Mouse (Mus musculus): ENCODE results near the gene Cnrip1. TPM values are rescaled to one million over a fixed set of nuclear protein-coding genes. Genes with fewer than 3 reads are reported as not detected.
A peak's percentile ranks its signal among the peaks of the same experiment; 100 is the strongest.
"Not testable (repeated sequence)": the region's sequence is repeated elsewhere in the genome, so short reads cannot be mapped to it uniquely, and the experiment has no call there.

The Cnrip1 gene
- 186 and 215 TPM in 2 replicates for polyA plus RNA-seq (2015; fragmentation: Nextera tagmentation; extraction: Ambion mirVana)

- H3K4me3 ChIP-seq (ENCODE audit: low read depth, low read length) = peak within 1 kb of the TSS; percentile 64
- peak; percentile 99 for ATAC-seq
- H3K4me1 ChIP-seq (ENCODE audit: control insufficient read depth, insufficient read depth, low read length) = peaks cover 17% of the 10 kb centered on the region
- H3K27ac ChIP-seq (ENCODE audit: low read length) = peak within 1 kb of the TSS; percentile 90
- H3K36me3 ChIP-seq (ENCODE audit: control insufficient read depth, insufficient read depth, low read length) = peaks cover 3% of the 10 kb centered on the region; the same call in 1 of the 2 replicates
- WGBS = under 1% methylated on average over 38 of the region's 38 CpGs
- H3K9me3 ChIP-seq (replicated peaks; ENCODE audit: control insufficient read depth, low read length, poor library complexity, severe bottlenecking) = no peaks in the 10 kb centered on the region
- peak within 1 kb of the TSS; percentile 79 for H3K4me2 ChIP-seq (ENCODE audit: low read length)
- peak within 1 kb of the TSS; percentile 80 for H3K9ac ChIP-seq (ENCODE audit: low read depth, low read length)
- H3K27me3 ChIP-seq (ENCODE audit: control insufficient read depth, insufficient read depth, low read depth, low read length) = no peaks in the 10 kb centered on the region
Observed at GRCm38 (mm10) chr11:17051545-17052475, at the start of gene Cnrip1, which contains the start of gene Plek. Gene Cnrip1, plus strand, starts transcription at chr11:17051586. Gene Plek, minus strand, starts transcription at chr11:17052381.

DNA sequence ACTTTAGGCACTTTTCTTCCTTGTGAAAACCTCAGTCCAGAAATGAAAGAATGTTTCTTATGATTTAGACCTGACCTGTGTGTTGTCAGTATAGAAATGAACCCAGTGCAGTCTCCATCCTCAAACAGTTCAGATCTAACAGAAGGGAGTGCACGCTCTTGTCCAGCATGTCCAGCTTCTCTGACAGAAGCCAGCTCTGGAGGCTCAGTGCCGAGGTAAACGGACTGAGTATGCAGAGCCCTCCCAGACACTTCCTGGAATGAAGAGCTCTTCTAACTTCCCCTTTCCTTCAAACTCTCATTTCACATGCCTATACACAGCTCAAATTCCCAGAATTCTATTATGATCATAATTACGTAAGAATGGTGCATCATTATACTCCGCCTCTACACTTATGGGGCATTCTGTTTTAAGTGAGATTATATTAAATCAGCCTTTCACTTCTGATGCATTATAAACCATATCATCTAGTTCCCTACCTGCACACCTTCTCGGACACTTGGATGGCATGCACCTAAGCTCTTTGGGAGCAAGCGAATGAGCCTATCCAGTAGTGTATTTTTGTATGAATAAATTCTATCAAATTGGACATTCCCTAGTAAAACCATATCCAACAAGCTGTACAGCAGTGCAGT, 48.5 kb upstream of the Cnrip1 start:
- H3K36me3 ChIP-seq (ENCODE audit: control insufficient read depth, insufficient read depth, low read length) = no peaks in the 10 kb centered on the region
- H3K9me3 ChIP-seq (replicated peaks; ENCODE audit: control insufficient read depth, low read length, poor library complexity, severe bottlenecking) = no peaks in the 10 kb centered on the region
- no peak overlapping the region for H3K4me2 ChIP-seq (ENCODE audit: low read length)
- no peak for ATAC-seq
- 92% methylated on average over 7 of the region's 7 CpGs for WGBS
- H3K27me3 ChIP-seq (ENCODE audit: control insufficient read depth, insufficient read depth, low read depth, low read length) = no peaks in the 10 kb centered on the region
- no peaks in the 10 kb centered on the region for H3K4me1 ChIP-seq (ENCODE audit: control insufficient read depth, insufficient read depth, low read length)
- no peak overlapping the region for H3K9ac ChIP-seq (ENCODE audit: low read depth, low read length)
- no peak overlapping the region for H3K4me3 ChIP-seq (ENCODE audit: low read depth, low read length)
- H3K27ac ChIP-seq (ENCODE audit: low read length) = no peak overlapping the region

DNA sequence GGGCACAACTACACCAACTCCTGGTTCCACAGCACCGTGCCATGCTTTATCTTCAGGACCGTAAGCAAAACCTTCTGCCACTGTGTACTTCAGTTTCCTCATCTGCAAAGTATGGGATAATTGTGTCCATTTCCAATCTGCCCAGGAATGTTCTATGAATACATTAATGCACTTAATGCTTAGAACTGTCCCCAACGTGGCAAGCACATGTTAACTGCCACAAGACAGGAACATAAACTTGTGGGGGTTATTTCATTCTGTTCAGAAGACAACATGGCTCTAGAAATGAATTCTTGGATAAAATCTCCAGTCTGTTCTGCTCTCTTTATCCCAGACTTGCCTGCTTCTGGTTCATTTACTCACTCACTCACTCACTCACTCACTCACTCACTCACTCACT, 47.6 kb upstream of the Cnrip1 start:
- no peaks in the 10 kb centered on the region for H3K27me3 ChIP-seq (ENCODE audit: control insufficient read depth, insufficient read depth, low read depth, low read length)
- H3K27ac ChIP-seq (ENCODE audit: low read length) = no peak overlapping the region
- no peaks in the 10 kb centered on the region for H3K4me1 ChIP-seq (ENCODE audit: control insufficient read depth, insufficient read depth, low read length)
- ATAC-seq = no peak
- 78% methylated on average over 3 of the region's 3 CpGs for WGBS
- no peaks in the 10 kb centered on the region for H3K36me3 ChIP-seq (ENCODE audit: control insufficient read depth, insufficient read depth, low read length)
- no peak overlapping the region for H3K9ac ChIP-seq (ENCODE audit: low read depth, low read length)
- H3K4me2 ChIP-seq (ENCODE audit: low read length) = no peak overlapping the region
- no peaks in the 10 kb centered on the region for H3K9me3 ChIP-seq (replicated peaks; ENCODE audit: control insufficient read depth, low read length, poor library complexity, severe bottlenecking)
- no peak overlapping the region for H3K4me3 ChIP-seq (ENCODE audit: low read depth, low read length)

GRCm38 (mm10) chr11:17004899-17005846, 46.2 kb upstream of the Cnrip1 start:
- H3K27ac ChIP-seq (ENCODE audit: low read length) = no peak overlapping the region
- H3K4me1 ChIP-seq (ENCODE audit: control insufficient read depth, insufficient read depth, low read length) = no peaks in the 10 kb centered on the region
- no peaks in the 10 kb centered on the region for H3K27me3 ChIP-seq (ENCODE audit: control insufficient read depth, insufficient read depth, low read depth, low read length)
- no peaks in the 10 kb centered on the region for H3K9me3 ChIP-seq (replicated peaks; ENCODE audit: control insufficient read depth, low read length, poor library complexity, severe bottlenecking)
- H3K36me3 ChIP-seq (ENCODE audit: control insufficient read depth, insufficient read depth, low read length) = no peaks in the 10 kb centered on the region
- ATAC-seq = no peak
- H3K4me2 ChIP-seq (ENCODE audit: low read length) = no peak overlapping the region
- WGBS = 93% methylated on average over 4 of the region's 4 CpGs
- H3K9ac ChIP-seq (ENCODE audit: low read depth, low read length) = no peak overlapping the region
- no peak overlapping the region for H3K4me3 ChIP-seq (ENCODE audit: low read depth, low read length)

GRCm38 (mm10) chr11:17006526-17006925, 44.9 kb upstream of the Cnrip1 start:
- not testable (repeated sequence) for H3K4me1 ChIP-seq (ENCODE audit: control insufficient read depth, insufficient read depth, low read length); H3K27ac ChIP-seq (ENCODE audit: low read length); H3K4me2 ChIP-seq (ENCODE audit: low read length); H3K9me3 ChIP-seq (replicated peaks; ENCODE audit: control insufficient read depth, low read length, poor library complexity, severe bottlenecking); H3K36me3 ChIP-seq (ENCODE audit: control insufficient read depth, insufficient read depth, low read length); H3K4me3 ChIP-seq (ENCODE audit: low read depth, low read length); H3K9ac ChIP-seq (ENCODE audit: low read depth, low read length); ATAC-seq; H3K27me3 ChIP-seq (ENCODE audit: control insufficient read depth, insufficient read depth, low read depth, low read length)
- WGBS = 92% methylated on average over 2 of the region's 3 CpGs

DNA sequence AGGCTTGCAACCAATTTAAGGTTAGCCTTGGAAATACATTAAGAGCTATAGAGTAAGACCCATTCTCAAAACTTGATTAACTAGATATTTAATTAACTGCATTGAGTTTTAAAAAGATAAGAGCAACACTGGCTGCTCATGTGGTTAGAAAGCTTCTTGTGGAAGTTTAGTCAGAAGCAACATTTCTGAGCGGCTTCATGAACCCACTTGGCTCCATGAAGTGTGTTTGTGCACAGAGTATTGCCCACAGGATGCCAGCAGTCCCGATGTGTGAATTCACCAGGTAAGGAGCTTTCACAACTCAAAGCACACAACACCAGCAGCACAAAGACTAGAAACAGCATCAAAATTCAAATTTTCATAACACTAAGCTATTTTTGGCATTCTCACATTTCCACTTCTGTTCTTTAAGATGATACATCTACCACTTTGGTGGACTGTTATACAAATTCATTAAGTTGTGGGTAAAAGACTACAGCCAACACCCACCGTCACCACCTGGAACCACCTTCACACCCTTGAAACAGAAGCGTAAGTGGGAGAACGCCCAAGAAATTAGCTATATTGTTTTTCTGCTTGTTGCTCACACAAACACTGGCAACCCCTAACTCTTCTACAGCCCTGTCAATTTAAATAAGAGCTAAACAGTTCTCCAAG, 43.7 kb upstream of the Cnrip1 start:
- no peak for ATAC-seq
- WGBS = 92% methylated on average over 5 of the region's 5 CpGs
- H3K4me2 ChIP-seq (ENCODE audit: low read length) = no peak overlapping the region

DNA sequence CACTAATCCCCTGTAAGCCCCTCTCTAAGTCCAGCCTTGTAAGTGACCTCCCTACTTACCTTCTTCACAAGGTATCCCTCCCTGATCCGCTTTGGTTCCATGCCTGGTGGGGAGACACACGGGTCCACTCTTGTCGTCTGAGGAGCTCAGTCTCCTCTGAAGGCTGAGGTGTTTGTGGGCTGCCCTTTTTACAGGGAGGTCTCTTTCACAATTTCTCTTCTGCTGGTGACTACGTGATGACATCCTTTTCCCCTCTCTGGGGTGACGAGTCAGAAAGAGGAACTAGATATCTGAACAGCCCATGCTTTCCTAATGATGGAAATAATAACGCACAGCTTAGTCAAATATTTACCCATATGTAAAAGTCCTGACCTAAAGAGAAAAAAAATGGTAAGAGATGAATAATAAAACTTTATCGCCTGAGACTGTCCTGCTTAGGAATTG, 42.9 kb upstream of the Cnrip1 start:
- no peak overlapping the region for H3K27ac ChIP-seq (ENCODE audit: low read length)
- H3K9ac ChIP-seq (ENCODE audit: low read depth, low read length) = no peak overlapping the region
- H3K27me3 ChIP-seq (ENCODE audit: control insufficient read depth, insufficient read depth, low read depth, low read length) = no peaks in the 10 kb centered on the region
- no peaks in the 10 kb centered on the region for H3K4me1 ChIP-seq (ENCODE audit: control insufficient read depth, insufficient read depth, low read length)
- H3K4me2 ChIP-seq (ENCODE audit: low read length) = no peak overlapping the region
- H3K4me3 ChIP-seq (ENCODE audit: low read depth, low read length) = no peak overlapping the region
- 74% methylated on average over 7 of the region's 7 CpGs for WGBS
- no peaks in the 10 kb centered on the region for H3K9me3 ChIP-seq (replicated peaks; ENCODE audit: control insufficient read depth, low read length, poor library complexity, severe bottlenecking)
- H3K36me3 ChIP-seq (ENCODE audit: control insufficient read depth, insufficient read depth, low read length) = no peaks in the 10 kb centered on the region
- ATAC-seq = no peak

More for the DNA sequence above, 43.7 kb upstream of the Cnrip1 start:
- Histone ChIP-seq H3K27ac (ENCODE audit: low read length) (no peak overlapping the region), H3K4me1 (ENCODE audit: control insufficient read depth, insufficient read depth, low read length) (no peaks in the 10 kb centered on the region), H3K4me3 (ENCODE audit: low read depth, low read length) (no peak overlapping the region), H3K27me3 (ENCODE audit: control insufficient read depth, insufficient read depth, low read depth, low read length) (no peaks in the 10 kb centered on the region), H3K36me3 (ENCODE audit: control insufficient read depth, insufficient read depth, low read length) (no peaks in the 10 kb centered on the region), H3K9me3 (replicated peaks; ENCODE audit: control insufficient read depth, low read length, poor library complexity, severe bottlenecking) (no peaks in the 10 kb centered on the region), H3K9ac (ENCODE audit: low read depth, low read length) (no peak overlapping the region)

GRCm38 (mm10) chr11:17012948-17013347, 38.4 kb upstream of the Cnrip1 start:
- Histone ChIP-seq H3K27me3 (ENCODE audit: control insufficient read depth, insufficient read depth, low read depth, low read length) (no peaks in the 10 kb centered on the region), H3K4me2 (ENCODE audit: low read length) (no peak overlapping the region), H3K4me3 (ENCODE audit: low read depth, low read length) (no peak overlapping the region), H3K9me3 (replicated peaks; ENCODE audit: control insufficient read depth, low read length, poor library complexity, severe bottlenecking) (no peaks in the 10 kb centered on the region), H3K9ac (ENCODE audit: low read depth, low read length) (no peak overlapping the region), H3K4me1 (ENCODE audit: control insufficient read depth, insufficient read depth, low read length) (no peaks in the 10 kb centered on the region), H3K27ac (ENCODE audit: low read length) (no peak overlapping the region), H3K36me3 (ENCODE audit: control insufficient read depth, insufficient read depth, low read length) (no peaks in the 10 kb centered on the region)
- ATAC-seq = no peak

Data from midbrain, embryonic 16.5 days (tissue).